Mouse (Mus musculus) urinary bladder, adult 2 months (tissue): Measurements from ENCODE around the gene Slu7. TPM values are rescaled to one million over a fixed set of nuclear protein-coding genes. Genes with fewer than 3 reads are reported as not detected.

Experiments used
- DNase-seq: peaks from one replicate; pipeline ENCODE4 v3.0.0; 2022; ENCODE audit warnings: low spot score
- polyA plus RNA-seq: library from polyadenylated mRNA; depleted of rRNA; stranded (reverse); fragments of >200 nt; gene quantifications from 2 replicates; pipeline ENCODE4 v1.2.3, GENCODE M21; 2012; rRNA removed

The Slu7 gene
- 10.0 and 21.3 TPM in 2 replicates for polyA plus RNA-seq

- DNase-seq = peak; percentile 48
These were observed at the start of gene Slu7 for GRCm38 (mm10) chr11:43433254-43434023. Gene Slu7 (plus strand): TSS chr11:43433744.

- peak; percentile 31 for DNase-seq
These were observed 48.4 kb upstream of the Slu7 start for GRCm38 (mm10) chr11:43385055-43385649.

DNA sequence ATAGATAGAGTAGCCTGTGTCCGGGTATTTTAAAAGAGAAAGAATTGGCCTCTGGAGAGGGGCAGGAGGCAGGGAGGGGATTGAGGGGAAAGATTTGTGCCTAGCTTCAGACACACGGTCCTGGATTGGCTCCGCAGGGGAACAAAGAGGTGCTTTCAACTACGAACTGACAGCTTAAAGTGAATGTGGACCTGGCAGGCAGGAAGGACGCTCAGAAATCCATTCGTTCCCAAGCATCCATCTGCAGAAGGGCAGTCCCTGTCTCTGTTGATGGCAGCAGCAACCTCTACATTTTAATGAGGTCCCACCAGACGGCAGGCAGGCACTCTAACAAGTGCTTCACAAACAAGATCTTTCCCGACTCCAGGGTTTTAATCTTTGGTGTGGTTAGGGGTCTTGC, 47.8 kb upstream of the Slu7 start:
- DNase-seq = no peak

- DNase-seq = no peak
These were observed 46.3 kb upstream of the Slu7 start for GRCm38 (mm10) chr11:43387004-43387880.

GRCm38 (mm10) chr11:43388122-43389097, 45.1 kb upstream of the Slu7 start:
- no peak for DNase-seq

- no peak for DNase-seq
These were observed 44.4 kb upstream of the Slu7 start for GRCm38 (mm10) chr11:43389118-43389517.

GRCm38 (mm10) chr11:43392757-43393156, 40.8 kb upstream of the Slu7 start:
- no peak for DNase-seq

GRCm38 (mm10) chr11:43393325-43393724, 40.2 kb upstream of the Slu7 start:
- DNase-seq = no peak

DNA sequence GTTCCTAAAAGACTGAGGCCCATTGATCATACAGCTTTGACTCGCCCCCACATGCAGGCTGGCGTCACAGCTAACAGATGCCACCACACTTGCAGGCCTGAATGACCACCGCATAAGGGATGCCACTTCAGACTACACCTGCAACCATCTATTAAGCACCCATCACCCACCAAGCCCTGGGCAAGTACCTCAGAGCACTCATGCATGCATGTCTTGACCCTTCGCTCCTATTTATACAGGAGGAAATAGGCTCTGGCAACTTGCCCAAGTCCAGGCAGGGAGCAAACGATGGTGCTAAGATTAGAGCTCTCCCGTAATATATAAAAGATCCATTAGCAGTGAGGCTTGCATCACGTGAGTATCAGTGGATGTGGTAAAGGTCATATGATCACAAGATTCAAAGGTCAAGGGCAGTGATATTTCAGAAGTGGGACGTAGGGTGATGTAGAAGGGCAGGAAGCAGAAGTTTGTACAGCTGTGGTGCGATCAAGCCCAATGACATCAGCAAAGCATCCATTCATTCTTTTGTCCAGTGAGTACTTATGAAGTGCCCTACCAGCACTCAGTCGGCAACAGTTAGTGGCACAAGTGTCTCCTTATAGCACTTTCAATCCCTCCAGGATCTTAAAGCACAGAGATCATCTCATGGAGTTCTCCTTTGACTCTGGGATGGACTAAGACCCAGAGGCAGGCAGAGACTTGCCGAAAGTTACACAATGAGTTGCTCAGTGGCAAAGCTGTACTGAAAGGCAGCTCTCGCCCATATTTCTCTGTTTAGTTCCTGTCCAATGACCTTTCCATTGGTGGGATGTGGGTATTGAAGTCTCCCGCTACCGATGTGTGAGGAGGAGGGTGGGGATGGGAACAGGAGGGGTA, 38.2 kb upstream of the Slu7 start:
- no peak for DNase-seq

GRCm38 (mm10) chr11:43396246-43396645, 37.3 kb upstream of the Slu7 start:
- DNase-seq = no peak

DNA sequence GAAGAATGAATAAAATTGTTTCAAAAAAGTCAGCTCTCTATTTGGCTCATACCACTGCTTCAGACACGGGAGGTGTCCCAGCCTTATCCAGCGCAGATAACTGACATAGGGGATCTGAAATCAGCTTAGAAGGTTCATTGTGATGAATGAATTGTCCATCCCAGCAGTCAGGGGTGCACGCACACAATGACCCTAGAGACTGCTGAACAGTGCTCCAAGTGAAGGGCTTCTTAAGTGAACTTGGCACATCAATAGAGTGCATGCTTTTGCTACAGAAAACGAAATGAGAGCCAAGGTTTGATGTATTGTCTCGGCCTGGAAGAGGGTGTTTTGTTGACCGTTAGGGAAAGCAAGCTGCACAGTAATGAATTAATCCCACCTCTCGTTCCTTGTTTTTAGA, 36.9 kb upstream of the Slu7 start:
- DNase-seq = no peak

GRCm38 (mm10) chr11:43399297-43399696, 34.2 kb upstream of the Slu7 start:
- DNase-seq = no peak

DNA sequence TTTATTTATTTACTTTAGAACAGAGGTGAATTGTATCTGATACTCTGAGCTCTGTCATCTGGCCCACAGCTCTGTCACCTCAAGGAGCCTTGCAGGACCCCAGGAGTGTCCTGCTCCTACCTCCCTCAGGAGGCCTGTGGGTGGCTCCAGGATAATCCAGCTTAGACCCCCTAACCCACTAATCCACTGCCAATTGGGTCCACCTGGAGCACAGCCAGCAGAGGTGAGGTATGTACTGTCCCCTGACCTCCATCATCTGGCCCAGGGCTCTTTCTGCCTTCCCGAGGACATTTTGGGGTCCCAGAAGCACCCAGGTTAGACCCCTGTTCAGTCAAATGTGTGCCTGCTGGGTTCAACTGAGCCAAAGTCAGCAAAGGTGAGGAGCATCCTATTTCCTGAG, 33.4 kb upstream of the Slu7 start:
- no peak for DNase-seq

DNA sequence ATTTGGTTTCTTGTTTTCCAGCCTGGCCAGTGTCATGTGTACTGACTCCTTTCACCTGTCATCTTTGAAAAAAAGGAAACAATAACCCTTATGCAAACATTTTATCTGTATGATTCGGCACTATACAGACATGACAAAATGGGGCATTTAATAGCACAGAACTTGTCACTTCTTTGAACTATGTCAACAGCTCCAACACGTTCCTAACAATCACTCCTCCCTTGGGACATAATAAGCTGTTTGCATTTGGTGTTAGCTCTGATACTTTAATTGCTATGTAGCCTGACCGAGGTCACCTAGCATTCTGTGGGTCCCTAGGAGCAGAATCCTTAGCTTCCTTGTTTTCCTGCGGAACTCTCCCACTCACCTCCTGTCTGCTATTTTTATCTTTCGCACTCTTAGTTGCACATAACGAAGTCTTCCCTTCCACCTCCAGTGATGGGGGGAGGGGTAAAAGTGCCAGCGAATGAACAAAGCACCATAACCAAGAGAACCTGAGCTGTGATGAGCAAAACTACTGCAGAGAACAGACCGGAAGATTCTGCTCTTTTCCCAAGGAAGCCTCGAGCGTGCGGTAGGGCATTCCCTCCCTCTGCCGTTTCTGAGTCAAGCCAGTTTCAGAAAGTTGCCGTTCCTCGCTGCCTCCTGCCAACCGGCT, 29.3 kb upstream of the Slu7 start:
- DNase-seq = no peak

DNA sequence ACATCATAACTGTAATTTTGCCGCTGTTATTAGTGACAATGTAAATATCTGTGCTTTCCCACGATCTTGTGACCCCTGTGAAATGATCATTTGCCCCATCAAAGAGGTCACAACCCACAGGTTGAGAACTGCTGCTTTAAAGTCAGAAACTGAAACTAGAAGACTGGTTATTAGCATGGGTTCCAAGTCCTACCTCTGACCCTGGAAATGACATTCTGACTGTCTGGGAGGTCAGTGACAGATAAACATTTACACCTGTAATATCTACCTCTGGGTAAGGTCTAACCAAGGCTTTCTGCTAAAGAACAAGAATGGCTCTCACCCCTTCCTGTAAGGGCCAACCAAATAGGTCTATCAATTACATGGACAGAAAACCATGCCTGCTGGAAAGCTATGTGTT, 24.7 kb upstream of the Slu7 start:
- no peak for DNase-seq

GRCm38 (mm10) chr11:43410291-43410690, 23.3 kb upstream of the Slu7 start:
- no peak for DNase-seq

DNA sequence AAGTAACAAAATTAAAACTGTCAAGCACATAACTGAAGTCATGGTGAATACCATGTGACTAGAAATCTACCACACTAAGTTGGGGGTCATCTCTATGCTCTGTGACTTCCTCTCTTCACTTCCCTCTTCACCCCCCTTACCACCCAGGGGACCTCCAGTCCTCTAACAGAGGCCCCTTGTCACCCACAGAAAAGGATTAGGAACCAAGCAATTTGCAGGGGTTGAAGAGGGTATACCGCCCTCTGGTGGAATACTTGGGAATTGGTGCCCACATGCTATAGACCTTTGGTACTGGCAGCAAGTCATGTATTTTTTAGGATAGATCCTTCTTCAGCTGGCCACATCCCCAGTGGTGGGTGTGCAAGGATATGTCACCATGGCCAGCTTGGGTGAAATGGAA, 22.1 kb upstream of the Slu7 start:
- DNase-seq = peak; percentile 29

DNA sequence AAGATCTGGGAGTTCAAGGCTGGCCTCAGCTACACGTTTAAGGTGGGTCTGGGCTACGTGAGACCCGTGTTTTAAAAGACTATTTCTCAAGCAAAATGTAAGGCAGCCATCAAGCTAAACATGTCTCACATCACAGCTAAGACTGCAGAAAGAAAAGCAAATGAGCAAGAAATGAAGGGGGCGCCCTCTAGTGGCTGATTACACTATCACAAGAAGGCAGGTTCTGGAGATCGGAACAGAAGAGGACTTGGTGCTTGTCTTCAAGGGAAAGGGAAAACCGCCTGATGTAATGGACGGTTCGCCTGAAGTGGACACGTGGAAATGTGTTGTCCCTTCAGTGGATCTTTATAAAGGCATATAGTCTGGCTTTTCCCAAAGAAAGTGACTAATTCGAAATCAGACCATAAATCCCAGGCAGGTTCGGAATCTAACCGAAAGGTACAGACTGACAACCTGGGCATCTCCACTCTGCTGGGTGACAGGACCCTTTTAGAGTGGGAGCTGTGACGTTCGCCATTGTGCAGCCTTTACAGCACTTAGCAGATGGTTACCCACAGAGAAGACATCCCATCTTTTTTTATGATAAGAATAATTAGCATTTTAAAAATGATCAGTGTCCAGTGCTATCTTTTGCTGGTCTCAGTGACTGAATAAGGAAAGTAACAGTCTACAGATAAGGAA, 20.6 kb upstream of the Slu7 start:
- no peak for DNase-seq

DNA sequence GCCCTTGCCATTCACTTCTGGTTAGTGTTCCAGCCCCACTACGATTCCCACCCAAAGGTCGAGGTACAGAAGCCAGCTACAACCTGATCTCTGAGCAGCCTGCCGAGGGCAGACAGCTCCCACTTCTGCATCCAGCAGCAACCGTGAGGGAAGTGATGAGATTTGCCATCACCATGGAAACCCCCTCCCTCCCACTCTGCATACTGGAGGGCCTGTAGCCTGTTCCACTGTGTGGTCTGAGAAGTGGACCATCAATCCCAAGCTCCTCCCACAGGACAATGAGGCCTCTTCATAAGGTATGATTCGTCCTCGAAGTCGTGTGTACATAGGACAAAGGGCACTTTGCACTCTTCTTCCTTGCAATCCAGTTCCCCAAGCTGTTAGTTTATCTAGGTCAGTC, 16.3 kb upstream of the Slu7 start:
- DNase-seq = no peak
